Comparison of ENCODE assay signal across 1 mouse cellular context in the genomic region with DNA sequence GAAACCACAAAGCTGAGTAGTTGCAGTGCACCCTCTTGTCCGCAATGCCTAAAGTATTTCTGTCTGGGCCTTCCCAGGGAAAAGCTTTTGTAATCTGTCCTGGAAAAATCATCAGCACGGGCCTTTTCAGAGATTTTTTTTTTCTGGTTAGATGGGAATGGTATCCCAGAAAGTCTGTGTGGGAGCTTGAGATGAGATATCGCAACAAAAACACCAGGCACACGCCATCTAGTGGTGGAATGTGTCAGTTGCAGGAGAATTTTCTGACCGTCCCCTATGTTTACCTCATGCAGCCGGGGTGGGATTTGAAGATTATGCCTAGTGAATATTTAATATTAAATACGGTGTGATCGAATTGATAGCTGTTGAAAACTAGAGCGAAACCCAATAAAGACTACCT.
A peak's percentile ranks its signal among the peaks of the same experiment; 100 is the strongest.
TF ChIP-seq lines count a peak whose summit lies in the region.

No protein-coding gene starts in this region.

TF ChIP-seq in CH12.LX, 34 proteins besides CTCF, POLR2A, EP300 and RAD21 (continued from another document):
- TF ChIP-seq NRF1 (IDR thresholded peaks at IDR 0.05; ENCODE audit: low read depth, low read length) (no peak), IRF4 (IDR thresholded peaks at IDR 0.05; ENCODE audit: low read depth, low read length) (peak; percentile 28; the same call in 1 of the 2 replicates), JUN (IDR thresholded peaks at IDR 0.05; ENCODE audit: insufficient read depth, low read depth, low read length) (no peak), TBP (conservative IDR thresholded peaks at IDR 0.05; ENCODE audit: low read depth, low read length) (no peak), TCF12 (IDR thresholded peaks at IDR 0.05; ENCODE audit: low read depth, low read length) (no peak), GABPA (IDR thresholded peaks at IDR 0.05; ENCODE audit: insufficient replicate concordance, low read depth, low read length) (no peak), MYC (IDR thresholded peaks at IDR 0.05; ENCODE audit: low read depth, low read length) (no peak), CHD2 (IDR thresholded peaks at IDR 0.05; ENCODE audit: low read length) (no peak), SIN3A (IDR thresholded peaks at IDR 0.05; ENCODE audit: low read length) (no peak), MAX (IDR thresholded peaks at IDR 0.05; ENCODE audit: low read length) (no peak)
